ENCODE assay signal across 7 mouse cellular contexts in the genomic region with DNA sequence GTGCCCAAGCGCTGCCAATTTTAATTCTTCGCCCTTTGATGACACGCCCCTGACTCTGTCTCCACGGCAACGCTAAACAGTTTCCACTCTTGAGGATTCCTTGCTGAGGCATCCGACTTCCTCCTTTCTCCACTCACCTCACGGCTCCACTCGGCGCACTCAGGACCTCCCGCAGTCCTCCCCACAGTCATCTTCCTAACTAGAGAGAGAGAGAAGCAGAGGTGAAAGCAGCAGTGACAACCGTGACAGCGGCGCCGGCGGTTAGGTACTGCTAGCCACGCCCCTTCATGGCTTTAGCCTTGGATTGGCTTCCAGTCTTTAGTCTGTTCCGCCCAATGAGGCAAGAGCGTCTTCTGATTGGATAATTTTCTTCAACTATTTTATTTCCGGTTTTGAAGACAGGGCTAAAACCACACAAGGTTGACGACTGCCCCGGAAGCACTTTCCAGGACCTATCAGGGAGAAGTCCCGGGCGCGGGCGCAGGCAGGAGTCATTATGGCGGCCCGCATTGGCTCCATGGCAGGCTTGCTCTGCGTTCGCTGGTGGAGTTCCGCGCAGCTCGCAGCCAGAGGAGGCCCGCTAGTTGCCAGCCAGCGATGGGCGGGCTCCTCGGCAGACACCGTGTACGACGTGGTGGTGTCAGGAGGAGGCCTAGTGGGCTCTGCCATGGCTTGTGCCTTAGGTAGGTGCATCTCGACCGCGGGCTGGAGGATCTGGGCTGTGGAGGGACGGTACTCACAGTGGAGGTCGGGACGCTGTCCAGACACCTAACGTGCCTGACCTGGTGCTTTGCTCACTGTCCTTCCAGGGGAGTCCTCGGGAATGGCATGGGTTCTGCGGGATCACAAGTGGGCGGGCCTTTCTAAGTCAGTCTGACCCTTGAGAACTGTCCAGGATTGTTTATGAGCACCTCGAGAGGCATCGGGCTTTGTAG. TPM values are rescaled to one million over a fixed set of nuclear protein-coding genes. Genes with fewer than 3 reads are reported as not detected.
DNase-seq lines count a peak whose midpoint lies in the region; ATAC-seq and TF ChIP-seq lines count a peak whose summit lies in the region.

A gene (plus strand): TSS at position 103 of the 935 bp plus-strand sequence.
A gene (minus strand): TSS at position 279 of the 935 bp plus-strand sequence.

- H3K4me1 ChIP-seq in embryonic facial prominence, embryonic 10.5 days: peaks cover 22% of the 10 kb centered on the region
- H3K4me1 ChIP-seq in intestine, postnatal 0 days (replicated peaks; ENCODE audit: control insufficient read depth, insufficient read depth, low read length): no peaks in the 10 kb centered on the region; the same call in 1 of the 2 replicates
- H3K4me1 ChIP-seq in midbrain, embryonic 12.5 days: peaks cover 21% of the 10 kb centered on the region
- H3K4me1 ChIP-seq in small intestine, adult 2 months (ENCODE audit: control insufficient read depth, insufficient read depth, insufficient read length, low read length): peaks cover 4% of the 10 kb centered on the region; the same call in 1 of the 2 replicates

- H3K4me3 ChIP-seq in embryonic facial prominence, embryonic 10.5 days: peak within 1 kb of the TSS; percentile 99
- peak within 1 kb of the TSS; percentile 86 for H3K4me3 ChIP-seq in intestine, postnatal 0 days (ENCODE audit: low read depth, low read length)
- peak within 1 kb of the TSS; percentile 97 for H3K4me3 ChIP-seq in midbrain, embryonic 12.5 days
- peak within 1 kb of the TSS; percentile 95 for H3K4me3 ChIP-seq in small intestine, adult 2 months (ENCODE audit: low read depth, low read length)

- WGBS in embryonic facial prominence, embryonic 10.5 days: under 1% methylated on average over 51 of the region's 51 CpGs
- under 1% methylated on average over 51 of the region's 51 CpGs for WGBS in intestine, postnatal 0 days
- WGBS in midbrain, embryonic 12.5 days: under 1% methylated on average over 51 of the region's 51 CpGs
- under 1% methylated on average over 51 of the region's 51 CpGs for whole genome bisulfite sequencing in small intestine, adult 2 months

- H3K36me3 ChIP-seq in embryonic facial prominence, embryonic 10.5 days (replicated peaks): peaks cover 8% of the 10 kb centered on the region
- H3K36me3 ChIP-seq in intestine, postnatal 0 days (ENCODE audit: control insufficient read depth, insufficient read depth): peaks cover 8% of the 10 kb centered on the region; the same call in 1 of the 2 replicates
- H3K36me3 ChIP-seq in midbrain, embryonic 12.5 days: peaks cover 8% of the 10 kb centered on the region
- peaks cover under 1% of the 10 kb centered on the region; the same call in 1 of the 2 replicates for H3K36me3 ChIP-seq in small intestine, adult 2 months (ENCODE audit: control insufficient read depth, insufficient read depth, low read length)

- H3K27ac ChIP-seq in embryonic facial prominence, embryonic 10.5 days (replicated peaks): peak within 1 kb of the TSS; percentile 89
- peak within 1 kb of the TSS; percentile 65 for H3K27ac ChIP-seq in intestine, postnatal 0 days (ENCODE audit: low read depth, low read length)
- peak within 1 kb of the TSS; percentile 65 for H3K27ac ChIP-seq in midbrain, embryonic 12.5 days (replicated peaks)
- H3K27ac ChIP-seq in small intestine, adult 2 months (ENCODE audit: insufficient read depth, low read depth, low read length): no peak within 1 kb of the TSS

- H3K27me3 ChIP-seq in embryonic facial prominence, embryonic 10.5 days (replicated peaks; ENCODE audit: low read depth, poor library complexity, severe bottlenecking): no peaks in the 10 kb centered on the region
- no peaks in the 10 kb centered on the region for H3K27me3 ChIP-seq in intestine, postnatal 0 days (replicated peaks; ENCODE audit: control insufficient read depth, insufficient read depth, low read length)
- H3K27me3 ChIP-seq in midbrain, embryonic 12.5 days: no peaks in the 10 kb centered on the region
- H3K27me3 ChIP-seq in small intestine, adult 2 months (ENCODE audit: control insufficient read depth, insufficient read depth, low read length): no peaks in the 10 kb centered on the region

- intact Hi-C loops in left cerebral cortex, postnatal 4 days (cut with DNase I): no loop called here

- H3K9me3 ChIP-seq in embryonic facial prominence, embryonic 10.5 days: no peaks in the 10 kb centered on the region
- no peaks in the 10 kb centered on the region for H3K9me3 ChIP-seq in intestine, postnatal 0 days (ENCODE audit: control insufficient read depth)
- no peaks in the 10 kb centered on the region for H3K9me3 ChIP-seq in midbrain, embryonic 12.5 days

- peak within 1 kb of the TSS; percentile 73 for H3K9ac ChIP-seq in intestine, postnatal 0 days (ENCODE audit: low read depth, low read length)
- H3K9ac ChIP-seq in midbrain, embryonic 12.5 days (replicated peaks): peak within 1 kb of the TSS; percentile 84

- peak; percentile 96 for DNase-seq in adrenal gland, postnatal 10 days
- peak; percentile 94 for DNase-seq in embryonic facial prominence, embryonic 10.5 days (ENCODE audit: low spot score)
- DNase-seq in gonadal fat pad, adult 2 months (ENCODE audit: low read depth): peak; percentile 86
- peak; percentile 96 for DNase-seq in left cerebral cortex, postnatal 4 days

- peak within 1 kb of the TSS; percentile 89 for H3K4me2 ChIP-seq in intestine, postnatal 0 days (replicated peaks; ENCODE audit: low read depth)
- H3K4me2 ChIP-seq in midbrain, embryonic 12.5 days (replicated peaks): peak within 1 kb of the TSS; percentile 86

- ATAC-seq in intestine, postnatal 0 days: peak; percentile 97
- ATAC-seq in midbrain, embryonic 12.5 days (ENCODE audit: low FRiP score, low read depth): peak; percentile 98

- TF ChIP-seq POLR2A in small intestine, adult 2 months (IDR thresholded peaks at IDR 0.05; ENCODE audit: low read depth, low read length): peak; percentile 45

- no peak for TF ChIP-seq CTCF in intestine, postnatal 0 days (IDR thresholded peaks at IDR 0.05; ENCODE audit: low read depth)
- no peak for TF ChIP-seq CTCF in small intestine, adult 2 months (IDR thresholded peaks at IDR 0.05; ENCODE audit: extremely low read depth, insufficient read length, insufficient replicate concordance, low read depth, low read length)

RNA-seq across cellular contexts. Expression of the first gene that starts in this region (rescaled TPM):
- total RNA-seq in adrenal gland, postnatal 10 days (2021): 100 to 1,000 TPM; 100 to 114 TPM
- polyA plus RNA-seq in embryonic facial prominence, embryonic 10.5 days (2016; fragmentation: Nextera tagmentation; extraction: Ambion mirVana): 44.8 and 44.9 TPM in 2 replicates
- polyA plus RNA-seq in gonadal fat pad, adult 2 months (2012; rRNA removed): 37.0 and 48.9 TPM in 2 replicates
- 21.5 and 23.2 TPM in 2 replicates for polyA plus RNA-seq in intestine, postnatal 0 days (2015; fragmentation: Nextera tagmentation; extraction: Ambion mirVana)
- total RNA-seq in left cerebral cortex, postnatal 4 days (2021): 10 to 100 TPM; 23.9 to 28.0 TPM
- polyA plus RNA-seq in midbrain, embryonic 12.5 days (2016; fragmentation: Nextera tagmentation; extraction: Ambion mirVana): 37.2 and 46.5 TPM in 2 replicates
- polyA plus RNA-seq in small intestine, adult 2 months (2012; rRNA removed): 26.3 and 29.9 TPM in 2 replicates

RNA-seq across cellular contexts. Expression of the second gene that starts in this region (rescaled TPM):
- total RNA-seq in adrenal gland, postnatal 10 days (2021): 1 to 10 TPM; 1.7 to 4.3 TPM
- polyA plus RNA-seq in embryonic facial prominence, embryonic 10.5 days (2016; fragmentation: Nextera tagmentation; extraction: Ambion mirVana): 4.0 and 4.7 TPM in 2 replicates
- 1.2 and 1.3 TPM in 2 replicates for polyA plus RNA-seq in gonadal fat pad, adult 2 months (2012; rRNA removed)
- polyA plus RNA-seq in intestine, postnatal 0 days (2015; fragmentation: Nextera tagmentation; extraction: Ambion mirVana): 0.91 and 1.4 TPM in 2 replicates
- total RNA-seq in left cerebral cortex, postnatal 4 days (2021): 10 to 100 TPM; 11.8 to 12.3 TPM
- 12.3 and 14.2 TPM in 2 replicates for polyA plus RNA-seq in midbrain, embryonic 12.5 days (2016; fragmentation: Nextera tagmentation; extraction: Ambion mirVana)
- polyA plus RNA-seq in small intestine, adult 2 months (2012; rRNA removed): 0.14 and 0.34 TPM in 2 replicates
